Mouse (Mus musculus) hindbrain, embryonic 14.5 days (tissue): ENCODE results near the gene Kcnj2. TPM values are rescaled to one million over a fixed set of nuclear protein-coding genes. Genes with fewer than 3 reads are reported as not detected.
A peak's percentile ranks its signal among the peaks of the same experiment; 100 is the strongest.

Experiments used
- ATAC-seq: fragments of 200-750 bp; cut with Nextera tagmentation; 2 replicates; pipeline ENCODE4 v1.8.0; 2017; ENCODE audit warnings: moderate number of reproducible peaks, mild to moderate bottlenecking, moderate TSS enrichment, moderate library complexity; ENCODE audit not compliant: low FRiP score
- DNase-seq: peaks from one replicate; pipeline ENCODE4 v3.0.0-alpha.2; 2015; ENCODE audit warnings: low spot score
- H3K27ac ChIP-seq: fragments of 300-500 bp; sonication (generic); 2 replicates; pipeline ENCODE4 v1.5.1; 2014; ENCODE audit warnings: mild to moderate bottlenecking, moderate library complexity
- H3K27me3 ChIP-seq: fragments of 300-500 bp; sonication (generic); 2 replicates; pipeline ENCODE4 v1.6.1; 2014; ENCODE audit warnings: mild to moderate bottlenecking, low read length, mixed read lengths; ENCODE audit not compliant: control insufficient read depth, insufficient read depth
- H3K36me3 ChIP-seq: fragments of 300-500 bp; sonication (generic); replicated peaks from 2 replicates; pipeline ENCODE4 v1.6.1; 2014; ENCODE audit not compliant: control insufficient read depth, insufficient read depth
- H3K4me1 ChIP-seq: fragments of 300-500 bp; sonication (generic); replicated peaks from 2 replicates; pipeline ENCODE4 v1.6.1; 2014; ENCODE audit warnings: antibody characterized with exemption, low read length, mixed read lengths; ENCODE audit not compliant: control insufficient read depth, insufficient read depth
- H3K4me2 ChIP-seq: fragments of 300-500 bp; sonication (generic); replicated peaks from 2 replicates; pipeline ENCODE4 v1.6.1; 2014; ENCODE audit warnings: mild to moderate bottlenecking, moderate library complexity
- H3K4me3 ChIP-seq: fragments of 300-500 bp; sonication (generic); replicated peaks from 2 replicates; pipeline ENCODE4 v1.5.1; 2014; ENCODE audit warnings: mild to moderate bottlenecking, low read length
- H3K9ac ChIP-seq: fragments of 300-500 bp; sonication (generic); 2 replicates; pipeline ENCODE4 v1.6.1; 2014
- H3K9me3 ChIP-seq: fragments of 300-500 bp; sonication (generic); 2 replicates; pipeline ENCODE4 v1.6.1; 2016; ENCODE audit warnings: low read length; ENCODE audit not compliant: control insufficient read depth
- WGBS: fragments of 180-500 bp; shearing (Covaris S2); extraction: QIAGEN DNeasy Blood & Tissue Kit; methylation state at CpG from one replicate; pipeline ENCODE4 v1.1.7; 2014; 5-methylcytosine and 5-hydroxymethylcytosine counted together
- polyA plus RNA-seq: library from polyadenylated mRNA; unstranded; fragments of >200 nt; fragmentation: Nextera tagmentation; extraction: Ambion mirVana; gene quantifications from 2 replicates; pipeline ENCODE4 v1.2.1, GENCODE M21; 2014

The Kcnj2 gene
- polyA plus RNA-seq, 1 experiment from 2014 or later = 0.56 TPM

- no peak overlapping the region for H3K4me3 ChIP-seq
- ATAC-seq (no peak), DNase-seq (no peak)
- H3K9ac ChIP-seq = no peak overlapping the region
- WGBS = 97% methylated on average over 4 of the region's 4 CpGs
- no peaks in the 10 kb centered on the region for H3K27me3 ChIP-seq
- H3K27ac ChIP-seq = no peak overlapping the region
- no peaks in the 10 kb centered on the region for H3K4me1 ChIP-seq
- H3K36me3 ChIP-seq = no peaks in the 10 kb centered on the region
- H3K9me3 ChIP-seq = no peaks in the 10 kb centered on the region
- no peak overlapping the region for H3K4me2 ChIP-seq
Observed at GRCm38 (mm10) chr11:111057435-111057834, 8.5 kb upstream of the Kcnj2 start.

GRCm38 (mm10) chr11:111059440-111059839 is 6.5 kb upstream of the Kcnj2 start:
- no peaks in the 10 kb centered on the region for H3K9me3 ChIP-seq
- no peak for ATAC-seq
- DNase-seq = no peak
- no peaks in the 10 kb centered on the region for H3K36me3 ChIP-seq
- H3K4me1 ChIP-seq = no peaks in the 10 kb centered on the region; the same call in 1 of the 2 replicates
- no peak overlapping the region for H3K9ac ChIP-seq
- no peak overlapping the region for H3K4me2 ChIP-seq
- no peak overlapping the region for H3K27ac ChIP-seq
- no peak overlapping the region for H3K4me3 ChIP-seq
- H3K27me3 ChIP-seq = no peaks in the 10 kb centered on the region

GRCm38 (mm10) chr11:111060216-111060615 is 5.7 kb upstream of the Kcnj2 start:
- H3K27ac ChIP-seq = no peak overlapping the region
- no peaks in the 10 kb centered on the region for H3K9me3 ChIP-seq
- WGBS = 41% methylated on average over 5 of the region's 5 CpGs
- no peak overlapping the region for H3K9ac ChIP-seq
- no peaks in the 10 kb centered on the region for H3K27me3 ChIP-seq
- ATAC-seq (no peak), DNase-seq (no peak)
- no peaks in the 10 kb centered on the region; the same call in 1 of the 2 replicates for H3K4me1 ChIP-seq
- H3K4me3 ChIP-seq = no peak overlapping the region
- H3K4me2 ChIP-seq = no peak overlapping the region
- no peaks in the 10 kb centered on the region for H3K36me3 ChIP-seq

GRCm38 (mm10) chr11:111064751-111065527 is 1.0 kb upstream of the Kcnj2 start:
- ATAC-seq (no peak; the same call in 1 of the 2 replicates), DNase-seq (peak; percentile 79)
- Histone ChIP-seq H3K4me3 (peak overlapping the region; percentile 55), H3K27ac (peak overlapping the region; percentile 43; the same call in 1 of the 2 replicates), H3K9me3 (no peaks in the 10 kb centered on the region), H3K4me2 (peak overlapping the region; percentile 87), H3K27me3 (peaks cover 15% of the 10 kb centered on the region; the same call in 1 of the 2 replicates), H3K36me3 (no peaks in the 10 kb centered on the region), H3K4me1 (peaks cover 9% of the 10 kb centered on the region; the same call in 1 of the 2 replicates), H3K9ac (peak overlapping the region; percentile 53; the same call in 1 of the 2 replicates)
- WGBS = under 1% methylated on average over 25 of the region's 25 CpGs

- Histone ChIP-seq H3K4me3 (peak overlapping the region; percentile 55), H3K9ac (peak overlapping the region; percentile 41; the same call in 1 of the 2 replicates), H3K4me1 (peaks cover 9% of the 10 kb centered on the region; the same call in 1 of the 2 replicates), H3K36me3 (no peaks in the 10 kb centered on the region), H3K9me3 (no peaks in the 10 kb centered on the region), H3K27ac (0 out of 2 replicates have a peak overlapping the region, but pooled peaks have one; percentile 29), H3K27me3 (peaks cover 15% of the 10 kb centered on the region; the same call in 1 of the 2 replicates), H3K4me2 (peak overlapping the region; percentile 87)
- DNase-seq (no peak), ATAC-seq (peak; percentile 73)
- 2% methylated on average over 9 of the region's 9 CpGs for WGBS
Observed at GRCm38 (mm10) chr11:111066299-111066691, 331 bp downstream of the Kcnj2 start.

GRCm38 (mm10) chr11:111067787-111068186 is 1.8 kb downstream of the Kcnj2 start:
- Histone ChIP-seq H3K36me3 (no peaks in the 10 kb centered on the region; the same call in 1 of the 2 replicates), H3K9me3 (no peaks in the 10 kb centered on the region), H3K4me3 (peak overlapping the region; percentile 55), H3K4me2 (peak overlapping the region; percentile 87), H3K27me3 (peaks cover 15% of the 10 kb centered on the region; the same call in 1 of the 2 replicates), H3K9ac (no peak overlapping the region), H3K27ac (no peak overlapping the region), H3K4me1 (peaks cover 9% of the 10 kb centered on the region; the same call in 1 of the 2 replicates)
- DNase-seq (no peak), ATAC-seq (no peak)
- 62% methylated on average over 3 of the region's 3 CpGs for WGBS

GRCm38 (mm10) chr11:111070460-111070859 is 4.5 kb downstream of the Kcnj2 start:
- Histone ChIP-seq H3K9ac (no peak overlapping the region), H3K36me3 (no peaks in the 10 kb centered on the region; the same call in 1 of the 2 replicates), H3K27ac (no peak overlapping the region), H3K4me3 (no peak overlapping the region), H3K4me1 (0 out of 2 replicates have a peak, but pooled peaks cover 9% of the 10 kb centered on the region), H3K9me3 (no peaks in the 10 kb centered on the region), H3K4me2 (no peak overlapping the region), H3K27me3 (peaks cover 15% of the 10 kb centered on the region; the same call in 1 of the 2 replicates)
- ATAC-seq (no peak), DNase-seq (no peak)

GRCm38 (mm10) chr11:111074131-111074530 is 8.2 kb downstream of the Kcnj2 start:
- Histone ChIP-seq H3K27ac (no peak overlapping the region), H3K36me3 (no peaks in the 10 kb centered on the region; the same call in 1 of the 2 replicates), H3K4me2 (no peak overlapping the region), H3K9ac (no peak overlapping the region), H3K4me3 (no peak overlapping the region), H3K9me3 (no peaks in the 10 kb centered on the region), H3K27me3 (no peaks in the 10 kb centered on the region), H3K4me1 (no peaks in the 10 kb centered on the region)
- DNase-seq = no peak
- no peak for ATAC-seq

GRCm38 (mm10) chr11:111078107-111078506 is 12.1 kb downstream of the Kcnj2 start:
- Histone ChIP-seq H3K27me3 (no peaks in the 10 kb centered on the region), H3K27ac (no peak overlapping the region), H3K36me3 (no peaks in the 10 kb centered on the region), H3K4me1 (no peaks in the 10 kb centered on the region), H3K4me2 (no peak overlapping the region), H3K9ac (no peak overlapping the region), H3K9me3 (no peaks in the 10 kb centered on the region), H3K4me3 (no peak overlapping the region)
- ATAC-seq (no peak), DNase-seq (no peak)
- 88% methylated on average over 11 of the region's 11 CpGs for WGBS
